Mouse (Mus musculus): ENCODE data around the gene Olfr248. TPM values are rescaled to one million over a fixed set of nuclear protein-coding genes. Genes with fewer than 3 reads are reported as not detected.
"Not testable (repeated sequence)": the region's sequence is repeated elsewhere in the genome, so short reads cannot be mapped to it uniquely, and the experiment has no call there.

Olfr248 gene
- polyA plus RNA-seq (2012; rRNA removed), result not detected in 2 replicates

- no peak for DNase-seq (ENCODE audit: low read depth)
- TF ChIP-seq POLR2A (IDR thresholded peaks at IDR 0.05; ENCODE audit: borderline replicate concordance, extremely low read depth, insufficient read depth, insufficient read length, poor library complexity, severe bottlenecking), result no peak
- no peak for TF ChIP-seq CTCF (IDR thresholded peaks at IDR 0.05; ENCODE audit: borderline replicate concordance, extremely low read depth, insufficient read depth, insufficient read length)
Measured at GRCm38 (mm10) chr1:174390746-174391145, at the start of gene Olfr248. Gene Olfr248 (plus strand): TSS chr1:174391046.

GRCm38 (mm10) chr1:174353636-174354035, 37.2 kb upstream of the Olfr248 start:
- DNase-seq (ENCODE audit: low read depth), result not testable (repeated sequence)

- no peak for DNase-seq (ENCODE audit: low read depth)
- TF ChIP-seq POLR2A (IDR thresholded peaks at IDR 0.05; ENCODE audit: borderline replicate concordance, extremely low read depth, insufficient read depth, insufficient read length, poor library complexity, severe bottlenecking) (no peak), CTCF (IDR thresholded peaks at IDR 0.05; ENCODE audit: borderline replicate concordance, extremely low read depth, insufficient read depth, insufficient read length) (no peak)
Measured at GRCm38 (mm10) chr1:174354640-174355039, 36.2 kb upstream of the Olfr248 start.

- no peak for DNase-seq (ENCODE audit: low read depth)
Measured at GRCm38 (mm10) chr1:174364882-174365451, 25.9 kb upstream of the Olfr248 start, which contains the start of gene Olfr417. Gene Olfr417 (plus strand): TSS chr1:174365122.

GRCm38 (mm10) chr1:174373799-174374198, 17.0 kb upstream of the Olfr248 start:
- no peak for TF ChIP-seq CTCF (IDR thresholded peaks at IDR 0.05; ENCODE audit: borderline replicate concordance, extremely low read depth, insufficient read depth, insufficient read length)
- no peak for TF ChIP-seq POLR2A (IDR thresholded peaks at IDR 0.05; ENCODE audit: borderline replicate concordance, extremely low read depth, insufficient read depth, insufficient read length, poor library complexity, severe bottlenecking)

More at GRCm38 (mm10) chr1:174364882-174365451, 25.9 kb upstream of the Olfr248 start, which contains the start of gene Olfr417:
- no peak for TF ChIP-seq CTCF (IDR thresholded peaks at IDR 0.05; ENCODE audit: borderline replicate concordance, extremely low read depth, insufficient read depth, insufficient read length)
- TF ChIP-seq POLR2A (IDR thresholded peaks at IDR 0.05; ENCODE audit: borderline replicate concordance, extremely low read depth, insufficient read depth, insufficient read length, poor library complexity, severe bottlenecking), result no peak

GRCm38 (mm10) chr1:174422959-174423358, 32.1 kb downstream of the Olfr248 start:
- DNase-seq (ENCODE audit: low read depth), result no peak
- TF ChIP-seq CTCF (IDR thresholded peaks at IDR 0.05; ENCODE audit: borderline replicate concordance, extremely low read depth, insufficient read depth, insufficient read length) (no peak), POLR2A (IDR thresholded peaks at IDR 0.05; ENCODE audit: borderline replicate concordance, extremely low read depth, insufficient read depth, insufficient read length, poor library complexity, severe bottlenecking) (no peak)

More at GRCm38 (mm10) chr1:174373799-174374198, 17.0 kb upstream of the Olfr248 start:
- DNase-seq (ENCODE audit: low read depth), result no peak

- no peak for DNase-seq (ENCODE audit: low read depth)
- TF ChIP-seq POLR2A (IDR thresholded peaks at IDR 0.05; ENCODE audit: borderline replicate concordance, extremely low read depth, insufficient read depth, insufficient read length, poor library complexity, severe bottlenecking) (no peak), CTCF (IDR thresholded peaks at IDR 0.05; ENCODE audit: borderline replicate concordance, extremely low read depth, insufficient read depth, insufficient read length) (no peak)
Measured at GRCm38 (mm10) chr1:174423764-174424163, 32.9 kb downstream of the Olfr248 start, which contains the start of gene Olfr414. Gene Olfr414 (plus strand): TSS chr1:174424064.

GRCm38 (mm10) chr1:174426180-174426986, 35.5 kb downstream of the Olfr248 start:
- TF ChIP-seq CTCF (IDR thresholded peaks at IDR 0.05; ENCODE audit: borderline replicate concordance, extremely low read depth, insufficient read depth, insufficient read length) (no peak), POLR2A (IDR thresholded peaks at IDR 0.05; ENCODE audit: borderline replicate concordance, extremely low read depth, insufficient read depth, insufficient read length, poor library complexity, severe bottlenecking) (no peak)
- DNase-seq (ENCODE audit: low read depth), result no peak

- TF ChIP-seq CTCF (IDR thresholded peaks at IDR 0.05; ENCODE audit: borderline replicate concordance, extremely low read depth, insufficient read depth, insufficient read length), result no peak
- TF ChIP-seq POLR2A (IDR thresholded peaks at IDR 0.05; ENCODE audit: borderline replicate concordance, extremely low read depth, insufficient read depth, insufficient read length, poor library complexity, severe bottlenecking), result no peak
- DNase-seq (ENCODE audit: low read depth), result no peak
Measured at GRCm38 (mm10) chr1:174427402-174427801, 36.6 kb downstream of the Olfr248 start.

- TF ChIP-seq CTCF (IDR thresholded peaks at IDR 0.05; ENCODE audit: borderline replicate concordance, extremely low read depth, insufficient read depth, insufficient read length) (no peak), POLR2A (IDR thresholded peaks at IDR 0.05; ENCODE audit: borderline replicate concordance, extremely low read depth, insufficient read depth, insufficient read length, poor library complexity, severe bottlenecking) (no peak)
- DNase-seq (ENCODE audit: low read depth), result no peak
Measured at GRCm38 (mm10) chr1:174428407-174428806, 37.6 kb downstream of the Olfr248 start.

GRCm38 (mm10) chr1:174434121-174434520, 43.3 kb downstream of the Olfr248 start:
- no peak for DNase-seq (ENCODE audit: low read depth)
- TF ChIP-seq POLR2A (IDR thresholded peaks at IDR 0.05; ENCODE audit: borderline replicate concordance, extremely low read depth, insufficient read depth, insufficient read length, poor library complexity, severe bottlenecking) (no peak), CTCF (IDR thresholded peaks at IDR 0.05; ENCODE audit: borderline replicate concordance, extremely low read depth, insufficient read depth, insufficient read length) (no peak)

Other genes starting within 250 kb of the Olfr248 start
- not detected in 2 replicates for gene Olfr420, start 235.4 kb upstream of the Olfr248 start, polyA plus RNA-seq (2012; rRNA removed)
- gene Spta1, start 218.3 kb upstream of the Olfr248 start, polyA plus RNA-seq (2012; rRNA removed), result 0.03 and 0.11 TPM in 2 replicates
- gene Olfr419, start 139.0 kb upstream of the Olfr248 start, polyA plus RNA-seq (2012; rRNA removed), result not detected in 2 replicates
- gene Mptx1, start 60.5 kb upstream of the Olfr248 start, polyA plus RNA-seq (2012; rRNA removed), result not detected in 2 replicates
- gene Olfr417, start 25.9 kb upstream of the Olfr248 start, polyA plus RNA-seq (2012; rRNA removed), result not detected in 2 replicates
- gene Olfr414, start 33.0 kb downstream of the Olfr248 start, polyA plus RNA-seq (2012; rRNA removed), result not detected in 2 replicates
- gene Olfr220, start 51.0 kb downstream of the Olfr248 start, polyA plus RNA-seq (2012; rRNA removed), result not detected in 2 replicates
- gene Fmn2, start 110.8 kb downstream of the Olfr248 start, polyA plus RNA-seq (2012; rRNA removed), result 14.0 and 18.3 TPM in 2 replicates